Mouse (Mus musculus) limb, embryonic 10.5 days (tissue): ENCODE measurements around the gene Slc38a10. TPM values are rescaled to one million over a fixed set of nuclear protein-coding genes. Genes with fewer than 3 reads are reported as not detected.

Source experiments
- DNase-seq: peaks from one replicate; pipeline ENCODE4 v3.0.0-alpha.2; 2017; ENCODE audit warnings: low spot score
- H3K27ac ChIP-seq: fragments of 300-500 bp; sonication (generic); 2 replicates; pipeline ENCODE4 v1.5.1; 2016; ENCODE audit warnings: mild to moderate bottlenecking
- H3K27me3 ChIP-seq: fragments of 300-500 bp; sonication (generic); 2 replicates; pipeline ENCODE4 v1.6.1; 2016; ENCODE audit warnings: low read depth, mild to moderate bottlenecking; ENCODE audit not compliant: poor library complexity, severe bottlenecking
- H3K36me3 ChIP-seq: fragments of 300-500 bp; sonication (generic); 2 replicates; pipeline ENCODE4 v1.6.1; 2016; ENCODE audit warnings: mild to moderate bottlenecking, moderate library complexity
- H3K4me1 ChIP-seq: fragments of 300-500 bp; sonication (generic); 2 replicates; pipeline ENCODE4 v1.6.1; 2016
- H3K4me3 ChIP-seq: fragments of 300-500 bp; sonication (generic); 2 replicates; pipeline ENCODE4 v1.5.1; 2016; ENCODE audit warnings: mild to moderate bottlenecking, moderate library complexity
- H3K9me3 ChIP-seq: fragments of 300-500 bp; sonication (generic); replicated peaks from 2 replicates; pipeline ENCODE4 v1.6.1; 2016; ENCODE audit warnings: mild to moderate bottlenecking
- WGBS: fragments of 180-500 bp; shearing (Covaris S2); methylation state at CpG from one replicate; pipeline ENCODE4 v1.1.7; 2016; 5-methylcytosine and 5-hydroxymethylcytosine counted together
- polyA plus RNA-seq: library from polyadenylated mRNA; unstranded; fragments of >200 nt; fragmentation: Nextera tagmentation; extraction: Ambion mirVana; gene quantifications from 2 replicates; pipeline ENCODE4 v1.2.1, GENCODE M21; 2016

Gene Slc38a10
- polyA plus RNA-seq, 1 experiment from 2014 or later = 99.6 TPM

DNA sequence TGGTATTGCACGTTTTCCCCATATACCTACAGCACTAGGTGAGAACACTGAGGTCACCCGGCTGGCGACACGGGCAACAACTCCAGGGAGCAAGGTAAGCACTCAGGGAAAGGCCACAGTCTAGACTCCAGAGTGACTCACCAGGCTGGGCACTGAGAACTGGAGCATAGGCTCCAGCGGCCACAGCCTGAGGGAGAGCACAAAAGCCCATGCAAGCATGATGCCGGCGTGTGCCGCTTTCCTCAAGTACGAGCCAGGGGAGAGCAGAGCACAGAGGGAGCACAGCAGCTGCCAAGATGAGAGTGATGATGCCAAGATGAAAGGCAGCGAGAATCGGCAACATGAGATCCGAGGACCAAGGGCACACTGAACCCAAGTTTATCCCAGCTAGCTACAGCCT, 29.0 kb downstream of the Slc38a10 start:
- no peak for DNase-seq
- Histone ChIP-seq H3K36me3 (peaks cover 86% of the 10 kb centered on the region), H3K9me3 (no peaks in the 10 kb centered on the region), H3K4me3 (no peak overlapping the region), H3K27ac (peak overlapping the region; percentile 36; the same call in 1 of the 2 replicates), H3K27me3 (no peaks in the 10 kb centered on the region), H3K4me1 (peaks cover 22% of the 10 kb centered on the region)
- 91% methylated on average over 12 of the region's 12 CpGs for WGBS

DNA sequence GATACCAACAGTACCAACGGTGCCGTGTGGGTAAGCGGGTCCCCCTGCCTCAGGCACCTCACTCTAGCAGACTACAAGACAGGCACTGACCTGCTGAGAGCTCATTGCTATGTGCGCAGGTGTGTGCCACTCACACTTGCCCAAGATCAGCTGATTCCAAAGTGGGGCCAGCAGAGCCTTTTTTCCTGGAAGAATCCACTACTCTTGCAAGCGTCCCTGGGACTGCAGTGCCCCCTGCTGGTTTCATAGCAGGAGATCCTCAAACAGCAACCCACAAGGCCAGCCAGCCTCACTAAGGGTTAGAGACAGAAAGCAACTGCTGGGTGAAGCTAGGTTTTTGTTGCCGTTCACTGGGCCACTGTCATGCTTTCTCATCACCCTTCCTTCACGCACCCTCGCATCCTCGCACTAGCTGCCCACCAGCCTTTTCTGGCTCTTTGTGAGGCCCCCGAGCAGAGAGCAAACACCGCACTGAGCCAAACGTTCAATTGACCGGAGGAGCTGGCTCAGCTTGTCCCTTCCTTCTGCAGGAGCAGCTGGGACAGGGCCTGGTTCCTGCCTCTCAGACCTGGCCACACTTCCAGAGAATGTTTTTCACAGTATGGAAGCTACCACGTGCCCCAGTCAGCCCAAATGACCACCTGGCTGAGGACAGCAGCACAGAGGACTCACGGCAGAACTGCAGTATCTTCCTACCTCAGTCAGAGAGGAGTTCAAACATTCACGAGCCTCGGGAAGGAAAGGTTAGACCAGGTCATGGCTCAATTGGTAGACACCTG, 30.3 kb downstream of the Slc38a10 start:
- peak; percentile 73 for DNase-seq
- Histone ChIP-seq H3K9me3 (no peaks in the 10 kb centered on the region), H3K27ac (0 out of 2 replicates have a peak overlapping the region, but pooled peaks have one; percentile 12), H3K4me1 (peaks cover 26% of the 10 kb centered on the region), H3K27me3 (no peaks in the 10 kb centered on the region), H3K4me3 (no peak overlapping the region), H3K36me3 (peaks cover 90% of the 10 kb centered on the region)
- WGBS = 86% methylated on average over 17 of the region's 17 CpGs

DNA sequence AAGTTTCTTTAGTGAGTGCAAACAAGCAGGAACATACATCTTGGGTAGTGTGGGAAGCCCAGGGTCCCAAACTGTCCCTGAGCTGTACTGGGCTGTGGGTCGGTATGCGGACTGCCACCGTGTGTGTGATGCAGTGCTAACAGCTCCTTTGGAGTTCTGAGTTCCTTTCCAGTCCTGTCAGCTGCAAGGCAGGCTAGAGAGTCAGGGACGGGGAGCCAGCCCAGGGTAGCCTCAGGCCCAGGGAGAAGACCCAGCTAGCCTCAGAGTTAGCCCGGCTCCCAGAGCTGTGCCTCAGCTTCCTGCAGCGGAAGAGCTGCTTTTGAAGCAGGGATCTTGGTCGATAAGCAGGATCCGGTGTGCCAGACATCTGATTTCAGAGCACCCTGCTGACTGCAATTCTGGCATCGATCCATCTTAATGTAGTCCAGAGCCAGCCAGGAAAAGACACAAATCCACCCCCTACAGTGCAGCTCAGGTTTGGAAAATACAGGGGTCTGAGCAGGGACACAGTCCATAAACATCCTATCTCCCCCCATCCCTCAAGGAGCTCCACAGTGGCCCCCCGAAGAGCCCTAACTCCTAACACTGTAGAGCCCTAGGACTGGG, 31.1 kb downstream of the Slc38a10 start:
- H3K27ac ChIP-seq = no peak overlapping the region; the same call in 1 of the 2 replicates
- H3K4me1 ChIP-seq = peaks cover 33% of the 10 kb centered on the region
- WGBS = 89% methylated on average over 10 of the region's 10 CpGs
- peaks cover 91% of the 10 kb centered on the region for H3K36me3 ChIP-seq
- no peak overlapping the region for H3K4me3 ChIP-seq
- DNase-seq = no peak
- no peaks in the 10 kb centered on the region for H3K9me3 ChIP-seq
- no peaks in the 10 kb centered on the region for H3K27me3 ChIP-seq

DNA sequence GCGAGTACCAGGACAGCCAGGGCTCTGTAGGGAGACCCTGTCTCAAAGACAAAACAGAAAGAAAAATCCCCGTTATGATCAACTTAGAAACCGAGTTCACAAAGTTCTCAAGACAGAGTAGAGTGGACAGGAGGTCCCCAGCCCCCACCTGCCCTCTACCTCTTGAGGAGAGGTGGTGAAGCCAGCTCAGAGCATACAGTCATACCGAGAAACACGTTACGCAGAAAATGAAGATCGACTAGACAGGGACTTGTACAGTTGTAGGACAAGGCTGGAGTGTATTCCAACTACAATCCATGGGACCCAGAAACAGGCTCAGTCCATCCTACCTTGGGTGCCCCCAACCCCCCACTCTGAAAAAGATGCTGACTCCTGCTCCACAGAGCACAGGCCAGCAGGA, 32.0 kb downstream of the Slc38a10 start:
- H3K27me3 ChIP-seq = no peaks in the 10 kb centered on the region

DNA sequence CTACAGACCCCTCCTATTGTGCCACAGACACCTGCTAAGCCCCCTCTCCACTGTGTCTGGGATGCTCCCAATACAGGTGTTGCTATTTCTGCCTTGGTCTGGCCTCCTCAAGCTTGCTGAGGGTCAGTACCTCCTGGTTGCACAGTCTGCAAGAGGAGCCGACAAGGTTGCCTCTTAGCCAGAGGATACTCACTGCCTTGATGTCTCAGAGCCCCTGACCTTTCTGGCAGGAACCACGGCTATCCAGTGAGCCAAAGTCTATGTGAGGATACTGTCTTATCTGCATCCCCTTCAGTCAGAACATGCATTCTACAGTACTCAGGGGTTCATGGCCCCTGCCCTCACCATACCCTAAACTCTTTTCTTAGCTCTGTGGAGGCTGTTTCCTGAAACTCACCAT, 33.5 kb downstream of the Slc38a10 start:
- no peak for DNase-seq
- WGBS = 90% methylated on average over 2 of the region's 2 CpGs
- Histone ChIP-seq H3K27ac (no peak overlapping the region), H3K9me3 (no peaks in the 10 kb centered on the region), H3K27me3 (no peaks in the 10 kb centered on the region), H3K36me3 (peaks cover 93% of the 10 kb centered on the region), H3K4me1 (peaks cover 45% of the 10 kb centered on the region), H3K4me3 (no peak overlapping the region)

More for the DNA sequence above, 32.0 kb downstream of the Slc38a10 start:
- H3K27ac ChIP-seq = peak overlapping the region; percentile 27; the same call in 1 of the 2 replicates
- no peak overlapping the region for H3K4me3 ChIP-seq
- H3K9me3 ChIP-seq = no peaks in the 10 kb centered on the region
- peaks cover 42% of the 10 kb centered on the region for H3K4me1 ChIP-seq
- DNase-seq = no peak
- 96% methylated on average over 7 of the region's 7 CpGs for WGBS
- peaks cover 94% of the 10 kb centered on the region for H3K36me3 ChIP-seq

DNA sequence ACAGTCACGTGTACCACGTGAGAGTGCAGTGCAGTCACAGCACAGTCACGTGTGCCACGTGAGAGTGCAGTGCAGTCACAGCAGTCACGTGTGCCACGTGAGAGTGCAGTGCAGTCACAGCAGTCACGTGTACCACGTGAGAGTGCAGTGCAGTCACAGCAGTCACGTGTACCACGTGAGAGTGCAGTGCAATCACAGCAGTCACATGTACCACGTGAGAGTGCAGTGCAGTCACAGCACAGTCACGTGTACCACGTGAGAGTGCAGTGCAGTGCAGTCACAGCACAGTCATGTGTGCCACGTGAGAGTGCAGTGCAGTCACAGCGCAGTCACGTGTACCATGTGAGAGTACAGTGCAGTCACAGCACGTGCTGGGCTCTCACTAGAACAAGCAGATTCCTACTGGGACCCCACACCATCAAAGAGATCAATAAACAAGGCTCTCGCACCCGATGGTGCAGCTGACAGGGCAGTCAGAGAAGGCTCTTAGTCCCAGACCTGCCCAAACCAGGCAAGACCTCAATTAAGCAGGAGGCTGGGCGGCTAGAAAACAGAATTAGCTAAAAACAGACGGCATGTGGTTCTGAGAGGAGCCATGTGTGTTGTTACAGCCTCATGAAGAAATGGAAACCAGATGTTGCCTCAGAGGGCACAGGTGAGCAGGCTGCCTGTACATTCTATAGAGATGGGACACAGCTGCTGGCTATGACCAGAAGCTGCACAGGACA, 36.5 kb downstream of the Slc38a10 start:
- Histone ChIP-seq H3K4me1 (peaks cover 45% of the 10 kb centered on the region), H3K4me3 (no peak overlapping the region), H3K27me3 (no peaks in the 10 kb centered on the region), H3K36me3 (peaks cover 80% of the 10 kb centered on the region), H3K27ac (peak overlapping the region; percentile 71), H3K9me3 (no peaks in the 10 kb centered on the region)
- WGBS = 69% methylated on average over 21 of the region's 21 CpGs
- DNase-seq = peak; percentile 82

DNA sequence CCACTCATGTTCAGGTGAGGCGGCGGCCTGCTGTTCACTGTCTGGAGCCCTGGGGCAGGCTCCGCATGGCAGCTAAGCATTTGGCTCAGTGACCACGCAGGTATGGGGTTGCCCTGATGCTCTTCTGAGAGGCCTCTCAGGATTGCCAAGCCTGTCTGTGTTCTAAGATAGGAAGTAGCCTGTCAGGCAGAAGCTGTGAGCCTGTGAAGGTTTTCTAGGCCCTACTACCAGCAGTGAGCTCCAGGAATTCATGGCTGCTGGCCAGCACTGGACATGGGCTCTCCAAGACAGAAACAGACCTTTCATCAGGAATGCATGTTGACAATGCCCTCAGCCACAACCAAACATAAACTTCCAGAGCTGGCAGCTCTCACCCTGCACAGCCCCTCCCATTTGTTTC, 39.0 kb downstream of the Slc38a10 start:
- no peak for DNase-seq
- no peak overlapping the region for H3K27ac ChIP-seq
- 93% methylated on average over 4 of the region's 4 CpGs for WGBS
- no peak overlapping the region for H3K4me3 ChIP-seq
- no peaks in the 10 kb centered on the region for H3K9me3 ChIP-seq
- no peaks in the 10 kb centered on the region for H3K27me3 ChIP-seq
- H3K4me1 ChIP-seq = peaks cover 53% of the 10 kb centered on the region
- H3K36me3 ChIP-seq = peaks cover 81% of the 10 kb centered on the region

DNA sequence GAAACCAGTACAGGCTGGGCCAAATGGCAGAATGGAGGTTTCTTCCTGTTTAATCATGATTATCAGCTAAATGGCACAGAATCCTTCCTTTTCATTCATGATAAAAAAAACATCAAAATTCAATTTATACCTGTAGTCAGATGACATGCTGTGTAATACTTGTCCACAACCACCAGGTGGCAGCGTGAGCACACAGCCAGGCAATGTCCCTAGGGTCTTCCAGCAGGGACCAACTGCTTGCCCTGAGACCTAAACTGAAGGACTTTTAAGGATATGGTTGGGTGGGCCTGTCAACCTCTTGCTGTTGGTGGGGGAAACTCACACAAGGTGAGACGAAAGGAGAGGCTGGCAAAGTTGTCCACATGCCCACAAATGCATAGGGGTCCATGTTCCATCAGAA, 40.1 kb downstream of the Slc38a10 start:
- WGBS = 7% methylated on average over 2 of the region's 2 CpGs
- DNase-seq = peak; percentile 85
- H3K36me3 ChIP-seq = peaks cover 80% of the 10 kb centered on the region
- no peaks in the 10 kb centered on the region for H3K27me3 ChIP-seq
- H3K27ac ChIP-seq = no peak overlapping the region
- no peak overlapping the region for H3K4me3 ChIP-seq
- H3K4me1 ChIP-seq = peaks cover 51% of the 10 kb centered on the region
- H3K9me3 ChIP-seq = no peaks in the 10 kb centered on the region

DNA sequence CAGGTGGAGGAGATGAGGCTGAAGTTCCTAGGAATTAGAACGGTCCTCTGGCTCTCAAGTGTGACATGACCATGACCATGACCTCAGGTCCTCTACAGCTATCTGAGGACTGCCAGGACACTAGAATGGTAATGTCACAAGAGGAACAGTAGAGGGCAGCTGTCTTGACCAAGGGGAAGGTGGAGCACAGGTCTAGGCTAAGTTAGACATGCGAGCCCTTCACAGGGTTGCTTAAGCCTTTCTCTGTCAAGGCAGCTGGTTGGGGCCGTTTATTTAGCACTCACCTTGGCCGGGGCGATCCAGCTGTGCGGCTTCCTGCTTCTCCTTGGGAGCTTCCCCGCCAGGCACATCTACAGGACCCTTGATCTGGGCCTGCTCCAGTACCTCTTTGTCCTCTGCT, 40.6 kb downstream of the Slc38a10 start:
- Histone ChIP-seq H3K36me3 (peaks cover 81% of the 10 kb centered on the region), H3K9me3 (no peaks in the 10 kb centered on the region), H3K4me3 (no peak overlapping the region), H3K27me3 (no peaks in the 10 kb centered on the region), H3K27ac (no peak overlapping the region), H3K4me1 (peaks cover 47% of the 10 kb centered on the region)
- no peak for DNase-seq
- WGBS = 70% methylated on average over 7 of the region's 7 CpGs

DNA sequence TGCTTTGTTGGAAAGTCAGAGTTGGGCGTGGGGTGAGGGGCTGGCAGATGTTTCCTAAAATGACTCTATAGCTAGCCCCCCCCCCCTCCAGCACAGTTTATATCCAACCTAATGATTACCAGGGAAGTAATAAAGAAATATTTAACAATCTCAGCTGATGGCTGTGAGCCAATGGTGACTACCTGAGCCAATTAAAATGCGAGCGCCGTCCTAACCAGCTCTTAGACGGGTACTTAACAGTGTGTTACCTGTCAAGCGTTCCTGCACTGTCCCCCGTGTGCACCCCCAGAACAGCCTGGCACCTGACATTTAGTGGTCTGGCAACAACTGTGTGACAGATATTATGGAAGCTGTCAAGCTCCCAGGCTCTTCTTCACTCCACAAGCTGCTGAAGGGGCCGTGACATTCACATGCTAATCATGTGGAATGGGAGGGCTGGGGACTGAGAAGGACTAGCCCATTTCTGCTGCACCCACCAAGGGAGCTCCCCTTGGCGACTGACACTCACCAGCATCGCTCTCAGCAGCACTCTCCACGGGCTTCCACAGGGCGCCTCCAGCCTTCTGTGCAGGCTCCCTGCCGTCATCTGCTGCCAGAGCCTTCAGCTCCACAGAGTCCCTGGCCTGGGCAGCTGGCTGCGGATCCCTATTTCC, 41.5 kb downstream of the Slc38a10 start:
- no peak for DNase-seq
- H3K4me3 ChIP-seq = no peak overlapping the region
- H3K27me3 ChIP-seq = no peaks in the 10 kb centered on the region
- no peak overlapping the region for H3K27ac ChIP-seq
- 75% methylated on average over 14 of the region's 14 CpGs for WGBS
- peaks cover 81% of the 10 kb centered on the region for H3K36me3 ChIP-seq
- H3K4me1 ChIP-seq = peaks cover 38% of the 10 kb centered on the region
- no peaks in the 10 kb centered on the region for H3K9me3 ChIP-seq

DNA sequence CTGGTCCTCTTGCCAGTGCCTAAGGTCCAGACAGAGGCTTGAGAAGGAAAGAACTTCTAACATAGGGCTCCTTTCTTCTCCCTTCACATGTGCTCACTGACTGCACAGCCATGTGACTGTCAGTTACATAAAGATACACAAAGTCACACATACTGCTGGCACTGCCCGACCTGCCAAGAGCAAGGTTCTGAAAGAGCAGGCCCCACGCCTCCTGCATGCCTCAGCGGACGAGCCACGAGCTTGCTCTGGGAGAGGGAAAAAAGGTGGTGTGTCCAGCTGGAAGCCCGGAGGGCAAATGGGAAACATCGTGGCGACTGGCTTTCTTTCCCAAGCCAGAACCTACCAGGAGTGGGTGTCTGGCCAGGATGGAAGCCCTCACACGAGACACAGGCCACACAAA, 43.4 kb downstream of the Slc38a10 start:
- no peaks in the 10 kb centered on the region for H3K27me3 ChIP-seq
- H3K27ac ChIP-seq = no peak overlapping the region
- no peak overlapping the region for H3K4me3 ChIP-seq
- WGBS = 89% methylated on average over 9 of the region's 9 CpGs
- peaks cover 31% of the 10 kb centered on the region for H3K4me1 ChIP-seq
- no peak for DNase-seq
- peaks cover 80% of the 10 kb centered on the region for H3K36me3 ChIP-seq
- H3K9me3 ChIP-seq = no peaks in the 10 kb centered on the region

DNA sequence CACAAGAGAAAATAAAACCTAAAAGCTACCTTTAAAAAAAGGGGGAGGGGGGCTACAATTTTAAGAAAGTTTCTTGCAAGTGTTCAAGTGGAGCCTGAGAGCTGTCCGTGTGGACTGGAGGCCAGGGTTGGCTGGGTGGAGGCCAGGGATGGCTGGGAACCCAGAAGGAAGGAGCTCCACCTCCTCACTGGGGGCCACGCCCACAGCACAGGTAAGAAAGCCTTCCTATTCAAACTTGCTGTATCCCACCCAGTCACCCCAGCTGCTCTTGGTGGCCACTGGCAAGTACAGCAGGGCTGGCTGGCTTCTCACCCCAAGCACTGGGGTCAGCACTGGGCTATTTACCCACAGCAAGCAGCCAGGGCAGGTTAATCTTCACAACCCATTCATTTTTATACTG, 44.1 kb downstream of the Slc38a10 start:
- Histone ChIP-seq H3K27me3 (no peaks in the 10 kb centered on the region), H3K36me3 (peaks cover 78% of the 10 kb centered on the region), H3K4me1 (peaks cover 23% of the 10 kb centered on the region), H3K9me3 (no peaks in the 10 kb centered on the region), H3K4me3 (no peak overlapping the region), H3K27ac (no peak overlapping the region)
- no peak for DNase-seq
- 67% methylated on average over 2 of the region's 2 CpGs for WGBS
